Mouse (Mus musculus) hindbrain, embryonic 12.5 days (tissue): ENCODE measurements around the gene Fam172a. TPM values are rescaled to one million over a fixed set of nuclear protein-coding genes. Genes with fewer than 3 reads are reported as not detected.
"Not testable (repeated sequence)": the region's sequence is repeated elsewhere in the genome, so short reads cannot be mapped to it uniquely, and the experiment has no call there.

ENCODE experiments used
- ATAC-seq: fragments of 200-750 bp; cut with Nextera tagmentation; 2 replicates; pipeline ENCODE4 v1.8.0; 2017; ENCODE audit warnings: moderate TSS enrichment; ENCODE audit not compliant: low FRiP score
- H3K27ac ChIP-seq: fragments of 300-500 bp; sonication (generic); 2 replicates; pipeline ENCODE4 v1.5.1; 2016; ENCODE audit warnings: mild to moderate bottlenecking
- H3K27me3 ChIP-seq: fragments of 300-500 bp; sonication (generic); 2 replicates; pipeline ENCODE4 v1.6.1; 2016; ENCODE audit warnings: mild to moderate bottlenecking
- H3K36me3 ChIP-seq: fragments of 300-500 bp; sonication (generic); 2 replicates; pipeline ENCODE4 v1.6.1; 2016; ENCODE audit warnings: mild to moderate bottlenecking
- H3K4me1 ChIP-seq: fragments of 300-500 bp; sonication (generic); 2 replicates; pipeline ENCODE4 v1.6.1; 2016
- H3K4me2 ChIP-seq: fragments of 300-500 bp; sonication (generic); replicated peaks from 2 replicates; pipeline ENCODE4 v1.6.1; 2016; ENCODE audit warnings: mild to moderate bottlenecking
- H3K4me3 ChIP-seq: fragments of 300-500 bp; sonication (generic); 2 replicates; pipeline ENCODE4 v1.5.1; 2016; ENCODE audit warnings: mild to moderate bottlenecking
- H3K9ac ChIP-seq: fragments of 300-500 bp; sonication (generic); 2 replicates; pipeline ENCODE4 v1.6.1; 2016; ENCODE audit warnings: mild to moderate bottlenecking, moderate library complexity
- H3K9me3 ChIP-seq: fragments of 300-500 bp; sonication (generic); replicated peaks from 2 replicates; pipeline ENCODE4 v1.6.1; 2016; ENCODE audit warnings: mild to moderate bottlenecking
- WGBS: fragments of 180-500 bp; shearing (Covaris S2); methylation state at CpG from one replicate; pipeline ENCODE4 v1.1.7; 2016; 5-methylcytosine and 5-hydroxymethylcytosine counted together
- polyA plus RNA-seq: library from polyadenylated mRNA; unstranded; fragments of >200 nt; fragmentation: Nextera tagmentation; extraction: Ambion mirVana; gene quantifications from 2 replicates; pipeline ENCODE4 v1.2.1, GENCODE M21; 2016

Fam172a gene
- polyA plus RNA-seq = 42.4 and 44.8 TPM in 2 replicates

GRCm38 (mm10) chr13:77701733-77702132 is at the start of gene Fam172a:
Gene Fam172a (plus strand): TSS chr13:77702033.
- H3K27me3 ChIP-seq, H3K9me3 ChIP-seq, H3K4me1 ChIP-seq, H3K27ac ChIP-seq, H3K9ac ChIP-seq, H3K4me3 ChIP-seq, H3K36me3 ChIP-seq, H3K4me2 ChIP-seq, ATAC-seq: not testable (repeated sequence)
- WGBS = no CpG with 5 or more reads among the region's 6 CpGs

DNA sequence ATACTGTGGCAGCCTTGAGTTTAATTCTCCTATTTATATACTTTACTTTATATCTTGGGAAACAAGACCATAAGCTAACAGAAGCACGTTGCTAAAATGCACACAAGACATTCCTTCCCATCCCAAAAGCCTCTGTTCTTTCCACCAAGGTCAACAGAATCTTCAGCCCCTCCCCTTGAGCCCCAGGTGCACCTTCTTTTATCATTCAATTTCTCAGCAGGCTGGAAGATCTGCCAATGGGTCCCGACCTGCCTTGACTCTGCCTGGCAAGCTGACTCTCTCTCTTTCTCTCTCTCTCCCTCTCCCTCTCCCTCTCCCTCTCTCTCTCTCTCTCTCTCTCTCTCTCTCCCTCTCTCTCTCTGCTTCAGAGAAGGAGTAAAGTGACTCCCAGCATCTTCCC is 13.2 kb upstream of the Fam172a start:
- Histone ChIP-seq H3K9me3 (no peaks in the 10 kb centered on the region), H3K4me2 (no peak overlapping the region), H3K36me3 (no peaks in the 10 kb centered on the region), H3K4me3 (no peak overlapping the region), H3K27me3 (no peaks in the 10 kb centered on the region), H3K4me1 (no peaks in the 10 kb centered on the region), H3K27ac (no peak overlapping the region), H3K9ac (no peak overlapping the region)
- no peak for ATAC-seq
- 28% methylated on average over 2 of the region's 2 CpGs for WGBS

DNA sequence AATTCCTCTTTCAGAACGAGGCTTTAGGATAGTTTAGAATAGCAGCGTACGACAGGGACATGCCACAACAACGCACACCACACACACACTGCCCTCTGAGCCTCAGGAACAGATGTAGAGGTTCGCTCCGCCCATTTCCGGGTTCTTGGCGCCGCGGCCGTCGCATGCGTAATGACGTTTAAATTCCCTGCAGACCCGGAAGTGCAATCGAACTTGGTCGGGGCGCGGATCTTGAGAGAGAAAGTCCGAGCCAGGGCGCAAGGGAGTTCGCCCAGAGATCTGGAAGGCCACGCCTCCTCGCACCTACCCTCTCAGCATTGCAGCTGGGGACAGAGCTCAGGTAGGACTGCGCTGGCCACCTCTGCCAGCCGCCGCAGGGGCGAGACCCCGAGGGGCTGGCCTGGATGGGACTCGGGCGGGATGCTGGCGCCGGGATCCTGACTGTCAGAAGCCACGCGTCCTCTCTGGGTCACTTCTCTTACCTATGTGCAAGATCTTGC is 6.7 kb downstream of the Fam172a start:
- peak overlapping the region; percentile 74 for H3K4me2 ChIP-seq
- H3K27ac ChIP-seq = no peak overlapping the region; the same call in 1 of the 2 replicates
- ATAC-seq = peak; percentile 98
- WGBS = under 1% methylated on average over 35 of the region's 35 CpGs
- H3K36me3 ChIP-seq = no peaks in the 10 kb centered on the region
- H3K27me3 ChIP-seq = no peaks in the 10 kb centered on the region
- H3K9me3 ChIP-seq = no peaks in the 10 kb centered on the region
- peaks cover 13% of the 10 kb centered on the region for H3K4me1 ChIP-seq
- H3K9ac ChIP-seq = peak overlapping the region; percentile 76
- H3K4me3 ChIP-seq = peak overlapping the region; percentile 71

DNA sequence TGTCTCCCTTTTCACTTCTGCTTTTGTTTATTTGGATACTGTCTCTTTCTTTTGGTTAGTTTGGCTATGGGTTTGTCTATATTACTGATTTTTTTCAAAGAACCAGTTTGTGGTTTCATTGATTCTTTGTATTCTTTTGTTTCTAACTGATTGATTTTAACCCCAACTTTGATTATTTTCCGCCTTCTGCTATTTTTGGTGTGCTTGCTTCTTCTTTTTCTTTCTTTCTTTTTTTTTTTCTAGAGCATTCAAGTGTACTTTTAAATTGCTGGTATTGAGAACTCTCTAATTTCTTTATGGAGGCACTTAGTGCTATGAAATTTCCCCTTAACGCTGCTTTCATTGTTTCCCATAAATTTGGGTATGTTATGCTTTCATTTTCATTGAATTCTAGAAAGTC is 15.7 kb downstream of the Fam172a start:
- no peak overlapping the region for H3K4me2 ChIP-seq
- no peaks in the 10 kb centered on the region for H3K27me3 ChIP-seq
- H3K9me3 ChIP-seq = no peaks in the 10 kb centered on the region
- WGBS = 96% methylated on average over 2 of the region's 2 CpGs
- no peak for ATAC-seq
- H3K9ac ChIP-seq = no peak overlapping the region
- H3K36me3 ChIP-seq = no peaks in the 10 kb centered on the region
- no peaks in the 10 kb centered on the region for H3K4me1 ChIP-seq
- no peak overlapping the region for H3K27ac ChIP-seq
- H3K4me3 ChIP-seq = no peak overlapping the region

DNA sequence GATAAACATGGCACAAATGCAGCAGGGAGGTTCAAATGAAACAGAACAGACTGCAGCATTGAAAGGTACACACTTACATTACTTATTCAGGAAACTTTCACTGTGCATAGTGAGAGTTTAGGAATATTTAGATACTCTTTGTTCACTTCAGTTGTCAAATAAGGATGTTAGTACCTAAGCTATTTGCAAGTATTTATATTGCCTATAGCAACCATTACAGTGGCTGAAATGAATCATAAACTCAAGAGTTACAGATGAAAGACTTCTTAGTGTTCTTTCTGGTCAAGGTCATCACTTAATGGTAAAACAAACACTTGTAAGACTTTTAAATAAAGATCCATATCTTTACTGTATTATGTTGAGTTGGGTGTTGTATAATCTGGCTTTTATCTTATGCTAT is 41.0 kb downstream of the Fam172a start:
- no peaks in the 10 kb centered on the region for H3K4me1 ChIP-seq
- ATAC-seq = no peak
- H3K9me3 ChIP-seq = no peaks in the 10 kb centered on the region
- H3K27me3 ChIP-seq = no peaks in the 10 kb centered on the region
- no peak overlapping the region for H3K9ac ChIP-seq
- no peak overlapping the region for H3K4me2 ChIP-seq
- H3K36me3 ChIP-seq = no peaks in the 10 kb centered on the region
- no peak overlapping the region for H3K27ac ChIP-seq
- no peak overlapping the region for H3K4me3 ChIP-seq

- no peak overlapping the region for H3K4me2 ChIP-seq
- H3K27ac ChIP-seq = no peak overlapping the region
- WGBS = 85% methylated on average over 2 of the region's 2 CpGs
- H3K9me3 ChIP-seq = peaks cover 7% of the 10 kb centered on the region
- no peaks in the 10 kb centered on the region for H3K27me3 ChIP-seq
- no peaks in the 10 kb centered on the region for H3K4me1 ChIP-seq
- H3K9ac ChIP-seq = no peak overlapping the region
- ATAC-seq = no peak
- H3K36me3 ChIP-seq = 0 out of 2 replicates have a peak, but pooled peaks cover 2% of the 10 kb centered on the region
- no peak overlapping the region for H3K4me3 ChIP-seq
Observed at GRCm38 (mm10) chr13:77777606-77778005, 75.8 kb downstream of the Fam172a start.

GRCm38 (mm10) chr13:77807341-77807740 is 105.5 kb downstream of the Fam172a start:
- H3K4me2 ChIP-seq = not testable (repeated sequence)
- 98% methylated on average over 2 of the region's 2 CpGs for whole genome bisulfite sequencing

DNA sequence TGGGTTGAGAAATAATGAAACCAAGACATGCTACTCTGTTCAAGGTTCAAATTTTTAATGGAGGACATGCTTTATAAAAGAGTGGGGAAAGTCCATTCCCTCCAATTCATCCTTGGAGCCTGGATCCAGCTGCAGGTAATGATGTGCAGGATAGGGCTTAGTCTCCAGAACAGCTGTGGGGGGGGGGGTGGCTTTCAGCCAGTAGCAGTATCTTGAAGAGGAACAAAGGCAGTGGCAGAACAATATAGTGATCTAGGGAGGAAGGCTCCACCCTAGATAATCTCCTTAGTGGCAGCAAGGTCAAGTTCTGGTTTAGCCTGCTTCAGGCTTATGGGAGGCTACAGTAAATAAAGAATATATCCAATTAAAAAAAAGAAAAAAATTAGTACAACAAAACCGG is 108.6 kb downstream of the Fam172a start:
- H3K9me3 ChIP-seq = 0 out of 2 replicates have a peak, but pooled peaks cover 4% of the 10 kb centered on the region
- no peak overlapping the region for H3K9ac ChIP-seq
- no peaks in the 10 kb centered on the region for H3K36me3 ChIP-seq
- whole genome bisulfite sequencing = 94% methylated on average over 1 of the region's 1 CpGs
- H3K4me1 ChIP-seq = no peaks in the 10 kb centered on the region
- ATAC-seq = no peak
- no peak overlapping the region for H3K27ac ChIP-seq
- H3K4me3 ChIP-seq = no peak overlapping the region
- no peak overlapping the region for H3K4me2 ChIP-seq
- no peaks in the 10 kb centered on the region for H3K27me3 ChIP-seq

More at GRCm38 (mm10) chr13:77807341-77807740, 105.5 kb downstream of the Fam172a start:
- H3K27me3 ChIP-seq, ATAC-seq, H3K36me3 ChIP-seq, H3K9ac ChIP-seq, H3K4me3 ChIP-seq, H3K9me3 ChIP-seq, H3K4me1 ChIP-seq, H3K27ac ChIP-seq: not testable (repeated sequence)

GRCm38 (mm10) chr13:77826138-77826537 is 124.3 kb downstream of the Fam172a start:
- WGBS = 93% methylated on average over 4 of the region's 4 CpGs
- no peak overlapping the region for H3K4me2 ChIP-seq
- no peak overlapping the region for H3K9ac ChIP-seq
- H3K36me3 ChIP-seq = no peaks in the 10 kb centered on the region
- no peaks in the 10 kb centered on the region for H3K27me3 ChIP-seq
- ATAC-seq = no peak
- H3K4me1 ChIP-seq = no peaks in the 10 kb centered on the region
- no peaks in the 10 kb centered on the region for H3K9me3 ChIP-seq
- H3K27ac ChIP-seq = no peak overlapping the region
- no peak overlapping the region for H3K4me3 ChIP-seq

DNA sequence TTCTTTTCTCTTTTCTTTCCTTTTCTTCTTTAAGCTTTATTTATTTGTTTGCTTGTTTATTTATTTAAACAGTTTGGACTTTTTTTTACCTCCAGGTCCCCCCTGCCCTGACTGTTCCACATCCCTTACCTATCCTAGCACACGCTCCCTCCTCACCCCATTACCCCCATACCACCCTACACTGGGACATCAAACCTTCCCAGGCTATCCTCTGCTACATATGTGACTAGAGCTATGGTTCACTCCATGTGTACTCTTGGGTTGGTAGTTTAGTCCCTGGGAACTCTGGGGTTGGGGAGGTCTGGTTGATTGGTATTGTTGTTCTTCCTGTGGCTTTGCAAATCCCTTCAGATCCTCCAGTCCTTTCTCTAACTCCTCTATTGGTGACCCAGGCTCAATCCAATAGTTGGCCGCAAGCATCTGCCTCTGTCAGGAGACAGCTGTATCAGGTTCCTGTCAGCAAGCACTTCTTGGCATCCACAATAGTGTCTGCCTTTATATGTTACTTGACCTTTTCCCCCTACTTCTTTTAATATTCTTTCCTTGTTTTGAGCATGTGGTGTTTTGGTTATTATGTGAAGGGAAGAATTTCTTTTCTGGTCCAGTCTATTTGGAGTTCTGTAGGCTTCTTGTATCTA is 141.3 kb downstream of the Fam172a start:
- Histone ChIP-seq H3K36me3 (no peaks in the 10 kb centered on the region), H3K9me3 (no peaks in the 10 kb centered on the region), H3K4me1 (no peaks in the 10 kb centered on the region), H3K27me3 (no peaks in the 10 kb centered on the region), H3K27ac (no peak overlapping the region), H3K4me2 (no peak overlapping the region), H3K9ac (no peak overlapping the region), H3K4me3 (no peak overlapping the region)
- ATAC-seq = no peak
- 87% methylated on average over 2 of the region's 2 CpGs for WGBS

- ATAC-seq = no peak
- no peak overlapping the region for H3K9ac ChIP-seq
- no peak overlapping the region for H3K4me2 ChIP-seq
- H3K4me1 ChIP-seq = no peaks in the 10 kb centered on the region
- H3K4me3 ChIP-seq = no peak overlapping the region
- no peaks in the 10 kb centered on the region for H3K9me3 ChIP-seq
- WGBS = 80% methylated on average over 4 of the region's 4 CpGs
- H3K36me3 ChIP-seq = no peaks in the 10 kb centered on the region
- no peaks in the 10 kb centered on the region for H3K27me3 ChIP-seq
- H3K27ac ChIP-seq = no peak overlapping the region
Observed at GRCm38 (mm10) chr13:77848868-77849267, 147.0 kb downstream of the Fam172a start.

DNA sequence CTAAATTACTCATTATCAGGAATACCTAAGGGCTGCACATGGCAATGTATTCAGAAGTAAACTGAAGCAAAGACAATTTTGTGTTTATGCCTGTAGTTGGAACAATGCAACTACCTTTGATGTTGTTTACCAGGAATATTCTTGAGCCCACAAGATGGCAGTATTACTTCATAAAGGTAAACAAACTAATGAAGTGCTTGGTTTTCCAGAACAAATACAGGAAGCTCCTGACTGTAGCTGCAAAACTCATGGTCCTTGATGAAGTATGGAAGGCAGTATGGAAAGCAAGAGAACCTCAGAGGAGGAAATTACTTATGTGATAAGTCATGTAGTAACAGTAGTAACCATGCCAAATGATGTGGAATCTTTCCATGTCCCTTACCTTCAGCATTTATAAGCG is 163.0 kb downstream of the Fam172a start:
- WGBS = 94% methylated on average over 1 of the region's 1 CpGs
- Histone ChIP-seq H3K27ac (no peak overlapping the region), H3K4me1 (no peaks in the 10 kb centered on the region), H3K9ac (no peak overlapping the region), H3K27me3 (no peaks in the 10 kb centered on the region), H3K36me3 (no peaks in the 10 kb centered on the region), H3K9me3 (no peaks in the 10 kb centered on the region), H3K4me3 (no peak overlapping the region), H3K4me2 (no peak overlapping the region)
- peak; percentile 46; the same call in 1 of the 2 replicates for ATAC-seq

- ATAC-seq = no peak
- H3K36me3 ChIP-seq = no peaks in the 10 kb centered on the region
- H3K27ac ChIP-seq = no peak overlapping the region
- 33% methylated on average over 2 of the region's 2 CpGs for WGBS
- H3K27me3 ChIP-seq = no peaks in the 10 kb centered on the region
- H3K4me2 ChIP-seq = no peak overlapping the region
- no peak overlapping the region for H3K9ac ChIP-seq
- H3K4me1 ChIP-seq = no peaks in the 10 kb centered on the region
- H3K4me3 ChIP-seq = no peak overlapping the region
- H3K9me3 ChIP-seq = no peaks in the 10 kb centered on the region
Observed at GRCm38 (mm10) chr13:77868314-77868713, 166.5 kb downstream of the Fam172a start.
